Mouse (Mus musculus): Measurements from ENCODE around the gene Slc9a9.
"Not testable (repeated sequence)": the region's sequence is repeated elsewhere in the genome, so short reads cannot be mapped to it uniquely, and the experiment has no call there.

The Slc9a9 gene

GRCm38 (mm10) chr9:94669791-94670577 is at the start of gene Slc9a9:
Slc9a9 (plus strand) TSS chr9:94669909.
- DNase-seq (ENCODE audit: low read depth, low spot score), result peak; percentile 23

GRCm38 (mm10) chr9:94620342-94620741 is 49.4 kb upstream of the Slc9a9 start:
- DNase-seq (ENCODE audit: low read depth, low spot score), result no peak

GRCm38 (mm10) chr9:94620846-94621245 is 48.9 kb upstream of the Slc9a9 start:
- DNase-seq (ENCODE audit: low read depth, low spot score), result no peak

- no peak for DNase-seq (ENCODE audit: low read depth, low spot score)
Observed at GRCm38 (mm10) chr9:94621902-94622301, 47.8 kb upstream of the Slc9a9 start.

- DNase-seq (ENCODE audit: low read depth, low spot score), result no peak
Observed at GRCm38 (mm10) chr9:94626737-94627136, 43.0 kb upstream of the Slc9a9 start.

- no peak for DNase-seq (ENCODE audit: low read depth, low spot score)
Observed at GRCm38 (mm10) chr9:94628948-94629347, 40.8 kb upstream of the Slc9a9 start.

- not testable (repeated sequence) for DNase-seq (ENCODE audit: low read depth, low spot score)
Observed at GRCm38 (mm10) chr9:94634275-94634674, 35.4 kb upstream of the Slc9a9 start.

GRCm38 (mm10) chr9:94645631-94646030 is 24.1 kb upstream of the Slc9a9 start:
- DNase-seq (ENCODE audit: low read depth, low spot score), result no peak

GRCm38 (mm10) chr9:94647425-94647824 is 22.3 kb upstream of the Slc9a9 start:
- DNase-seq (ENCODE audit: low read depth, low spot score), result no peak

GRCm38 (mm10) chr9:94649991-94650390 is 19.7 kb upstream of the Slc9a9 start:
- no peak for DNase-seq (ENCODE audit: low read depth, low spot score)

- no peak for DNase-seq (ENCODE audit: low read depth, low spot score)
Observed at GRCm38 (mm10) chr9:94653198-94653597, 16.5 kb upstream of the Slc9a9 start.

GRCm38 (mm10) chr9:94653827-94654226 is 15.9 kb upstream of the Slc9a9 start:
- DNase-seq (ENCODE audit: low read depth, low spot score), result no peak

GRCm38 (mm10) chr9:94656265-94656664 is 13.4 kb upstream of the Slc9a9 start:
- DNase-seq (ENCODE audit: low read depth, low spot score), result no peak

- DNase-seq (ENCODE audit: low read depth, low spot score), result no peak
Observed at GRCm38 (mm10) chr9:94659401-94660152, 10.1 kb upstream of the Slc9a9 start.

GRCm38 (mm10) chr9:94661768-94662167 is 7.9 kb upstream of the Slc9a9 start:
- DNase-seq (ENCODE audit: low read depth, low spot score), result no peak

GRCm38 (mm10) chr9:94665248-94665647 is 4.5 kb upstream of the Slc9a9 start:
- DNase-seq (ENCODE audit: low read depth, low spot score), result no peak

GRCm38 (mm10) chr9:94668589-94668988 is 1.1 kb upstream of the Slc9a9 start:
- no peak for DNase-seq (ENCODE audit: low read depth, low spot score)

- DNase-seq (ENCODE audit: low read depth, low spot score), result no peak
Observed at GRCm38 (mm10) chr9:94670704-94671103, 995 bp downstream of the Slc9a9 start.

- DNase-seq (ENCODE audit: low read depth, low spot score), result no peak
Observed at GRCm38 (mm10) chr9:94674704-94675103, 5.0 kb downstream of the Slc9a9 start.

- DNase-seq (ENCODE audit: low read depth, low spot score), result no peak
Observed at GRCm38 (mm10) chr9:94678021-94678655, 8.4 kb downstream of the Slc9a9 start.

- DNase-seq (ENCODE audit: low read depth, low spot score), result no peak
Observed at GRCm38 (mm10) chr9:94680468-94681094, 10.9 kb downstream of the Slc9a9 start.

- no peak for DNase-seq (ENCODE audit: low read depth, low spot score)
Observed at GRCm38 (mm10) chr9:94681095-94681487, 11.4 kb downstream of the Slc9a9 start.
